Mouse (Mus musculus): ENCODE measurements at regions not wholly inside any gene's neighbourhood (a gene's known extent, or its start where the extent isn't known, plus 50 kb on each side); places are given as distances from the start of the nearest gene placed in this dataset.

DNA sequence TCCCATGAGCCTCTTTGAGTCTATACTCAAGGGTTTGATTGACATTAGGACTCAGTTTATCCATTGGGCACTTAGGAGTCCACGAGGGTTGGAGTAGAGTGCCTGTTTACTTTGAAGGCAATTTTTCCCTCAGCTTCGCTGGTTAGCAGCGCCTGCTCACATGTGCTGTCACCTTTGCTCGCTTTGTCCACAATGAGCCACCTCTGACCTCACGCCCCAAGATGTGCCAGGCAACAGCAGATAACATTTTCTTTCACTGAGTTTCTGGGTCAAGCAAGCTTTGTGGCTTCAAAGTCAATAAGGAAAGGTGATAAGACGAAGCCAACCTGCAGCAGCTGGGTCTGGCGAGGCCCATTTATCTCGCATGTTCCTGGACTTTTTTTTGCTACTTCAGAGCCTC lies 99.3 kb upstream of the Afdn start:
- no peak for DNase-seq
- WGBS = 97% methylated on average over 8 of the region's 8 CpGs
- Histone ChIP-seq H3K4me1 (ENCODE audit: control insufficient read depth, insufficient read depth, low read length) (peaks cover 34% of the 10 kb centered on the region), H3K36me3 (ENCODE audit: control insufficient read depth, insufficient read depth, low read length) (no peaks in the 10 kb centered on the region), H3K27me3 (ENCODE audit: control insufficient read depth, insufficient read depth, low read length) (no peaks in the 10 kb centered on the region), H3K9ac (replicated peaks; ENCODE audit: low read length) (no peak overlapping the region), H3K27ac (replicated peaks; ENCODE audit: low read depth, low read length) (no peak overlapping the region), H3K4me3 (replicated peaks; ENCODE audit: low read depth, low read length) (no peak overlapping the region), H3K9me3 (ENCODE audit: control insufficient read depth, low read length) (no peaks in the 10 kb centered on the region), H3K4me2 (ENCODE audit: low read length) (no peak overlapping the region)
- no peak for ATAC-seq (ENCODE audit: low FRiP score, low TSS enrichment)

DNA sequence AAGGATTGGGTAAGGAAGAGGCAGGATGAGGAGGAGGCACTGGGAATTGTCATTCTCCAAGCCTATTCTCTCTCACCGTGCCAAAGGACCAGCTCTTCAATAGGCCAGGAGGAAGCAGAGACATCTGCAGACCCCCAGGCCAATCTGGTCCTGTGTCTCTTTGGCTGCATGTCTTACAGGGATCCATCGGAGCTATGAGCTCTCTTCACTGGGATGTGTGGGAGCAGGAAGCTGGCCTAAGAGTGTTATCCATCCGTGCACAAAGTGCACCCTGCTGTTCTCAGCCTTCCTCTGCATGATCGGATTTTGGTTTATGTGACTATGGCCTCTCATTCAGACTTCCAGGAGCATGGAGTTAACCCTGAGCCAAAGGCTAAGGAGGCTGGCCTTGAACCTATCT lies 98.2 kb upstream of the Afdn start:
- WGBS = 55% methylated on average over 4 of the region's 4 CpGs
- no peaks in the 10 kb centered on the region for H3K27me3 ChIP-seq (ENCODE audit: control insufficient read depth, insufficient read depth, low read length)
- no peak for DNase-seq

More for the DNA sequence above, 98.2 kb upstream of the Afdn start:
- Histone ChIP-seq H3K4me2 (ENCODE audit: low read length) (no peak overlapping the region), H3K9me3 (ENCODE audit: control insufficient read depth, low read length) (no peaks in the 10 kb centered on the region), H3K4me1 (ENCODE audit: control insufficient read depth, insufficient read depth, low read length) (peaks cover 30% of the 10 kb centered on the region), H3K27ac (replicated peaks; ENCODE audit: low read depth, low read length) (no peak overlapping the region), H3K36me3 (ENCODE audit: control insufficient read depth, insufficient read depth, low read length) (no peaks in the 10 kb centered on the region), H3K9ac (replicated peaks; ENCODE audit: low read length) (no peak overlapping the region), H3K4me3 (replicated peaks; ENCODE audit: low read depth, low read length) (no peak overlapping the region)
- no peak for ATAC-seq (ENCODE audit: low FRiP score, low TSS enrichment)

All from midbrain, embryonic 14.5 days (tissue).